Mouse (Mus musculus): ENCODE data around the gene Glipr2. TPM values are rescaled to one million over a fixed set of nuclear protein-coding genes. Genes with fewer than 3 reads are reported as not detected.

Glipr2 gene
- total and polyA plus RNA-seq, 3 experiments: 60.3 to 146 (median 62.8) TPM

DNA sequence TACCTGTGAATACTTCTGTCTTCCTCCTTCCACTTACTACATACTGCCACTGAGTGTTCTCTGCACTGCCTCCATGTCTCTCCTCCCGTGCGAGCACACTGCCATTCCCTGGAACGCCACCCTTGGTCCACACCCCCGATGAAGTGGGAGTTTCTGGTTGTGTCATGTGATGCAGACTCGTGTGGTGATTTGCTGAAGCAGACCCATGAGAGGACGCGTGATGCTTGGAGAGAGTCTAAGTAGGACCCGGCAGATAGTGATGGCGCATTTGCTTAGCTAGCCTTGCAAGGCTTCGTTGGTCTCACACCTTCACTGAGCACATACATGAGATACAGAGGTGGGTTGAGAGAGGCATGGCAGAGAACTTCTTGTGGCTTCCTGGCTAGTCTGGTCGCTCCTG, 35.9 kb downstream of the Glipr2 start:
- Histone ChIP-seq H3K27me3 (replicated peaks) (no peaks in the 10 kb centered on the region), H3K4me1 (ENCODE audit: control insufficient read depth in 1 of 2, insufficient read depth in 2 of 2) (no peaks in the 10 kb centered on the region), H3K4me2 (ENCODE audit: insufficient read depth, low read depth, poor library complexity, severe bottlenecking) (no peak overlapping the region), H3K79me2 (replicated peaks; ENCODE audit: control insufficient read depth, extremely low read depth, insufficient read depth, poor library complexity, severe bottlenecking) (no peaks in the 10 kb centered on the region), H3K9ac (ENCODE audit: insufficient read depth, low read depth) (no peak overlapping the region), H3K9me3 (replicated peaks; ENCODE audit: low read length) (no peaks in the 10 kb centered on the region), H3K27ac (ENCODE audit: insufficient read depth, low read depth) (no peak overlapping the region), H3K4me3 (replicated peaks in 1 of 3; ENCODE audit: low read depth in 2 of 3, low read length in 2 of 3, poor library complexity in 1 of 3) (no peak overlapping the region), H3K36me3 (replicated peaks in 1 of 2; ENCODE audit: control insufficient read depth in 1 of 2, insufficient read depth in 1 of 2, low read length in 1 of 2) (no peaks in the 10 kb centered on the region)
- TF ChIP-seq ZC3H11A (IDR thresholded peaks at IDR 0.05; ENCODE audit: low read depth, low read length) (no peak), ZNF384 (IDR thresholded peaks at IDR 0.05; ENCODE audit: low read depth, low read length) (no peak), NELFE (IDR thresholded peaks at IDR 0.05; ENCODE audit: low read depth, low read length) (no peak), E2F4 (IDR thresholded peaks at IDR 0.05; ENCODE audit: insufficient replicate concordance, low read depth, low read length) (no peak), SMC3 (IDR thresholded peaks at IDR 0.05; ENCODE audit: low read depth, low read length) (no peak), TBP (conservative IDR thresholded peaks at IDR 0.05; ENCODE audit: low read depth, low read length) (no peak), MAZ (IDR thresholded peaks at IDR 0.05; ENCODE audit: low read depth, low read length) (no peak), IRF4 (IDR thresholded peaks at IDR 0.05; ENCODE audit: low read depth, low read length) (no peak), CHD1 (IDR thresholded peaks at IDR 0.05; ENCODE audit: low read depth, low read length) (no peak), KAT2A (IDR thresholded peaks at IDR 0.05; ENCODE audit: insufficient replicate concordance, low read length) (no peak), HCFC1 (IDR thresholded peaks at IDR 0.05; ENCODE audit: low read depth, low read length) (no peak)
- in situ Hi-C loops (cut with MboI; ENCODE audit: low pct_ligation_motif_present, low pct_unique_long_range_greater_than_20kb, low sequenced_read_pairs) (loop anchor here (25.0 kb wide), 1 partner anchor 256 kb away; the partner anchor contains the start of genes Hrct1 and Spaar), dilution Hi-C loops (cut with MboI; ENCODE audit: extremely low pct_ligation_motif_present, extremely low pct_unique_long_range_greater_than_20kb, low sequenced_read_pairs) (no loop called here)
- DNase-seq (ENCODE audit: extremely low read depth): no peak

DNA sequence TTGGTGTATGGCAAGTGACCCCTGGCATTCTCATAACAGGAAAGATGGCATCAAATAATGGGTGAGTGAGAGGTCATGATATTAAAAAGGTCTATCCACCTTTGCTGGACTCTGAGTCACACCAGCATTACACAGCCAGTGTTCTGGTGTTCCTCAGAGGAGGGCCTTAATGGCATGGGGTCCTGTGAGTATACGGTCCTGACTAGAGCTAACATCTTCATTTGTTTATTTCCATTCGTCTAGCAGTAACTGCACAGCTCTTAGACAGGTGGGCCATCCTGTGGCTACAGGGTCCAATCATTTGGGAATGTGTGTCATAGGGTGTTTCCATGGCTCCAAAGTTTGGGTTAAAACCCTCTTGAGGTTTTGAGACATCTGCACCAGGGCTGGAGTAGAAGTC, 37.1 kb downstream of the Glipr2 start:
- Histone ChIP-seq H3K4me1 (ENCODE audit: control insufficient read depth in 1 of 2, insufficient read depth in 2 of 2) (no peaks in the 10 kb centered on the region), H3K27me3 (replicated peaks) (no peaks in the 10 kb centered on the region), H3K4me2 (ENCODE audit: insufficient read depth, low read depth, poor library complexity, severe bottlenecking) (no peak overlapping the region), H3K4me3 (replicated peaks in 1 of 3; ENCODE audit: low read depth in 2 of 3, low read length in 2 of 3, poor library complexity in 1 of 3) (no peak overlapping the region), H3K9me3 (replicated peaks; ENCODE audit: low read length) (peaks cover 3% of the 10 kb centered on the region), H3K27ac (ENCODE audit: insufficient read depth, low read depth) (no peak overlapping the region), H3K9ac (ENCODE audit: insufficient read depth, low read depth) (no peak overlapping the region), H3K36me3 (replicated peaks in 1 of 2; ENCODE audit: control insufficient read depth in 1 of 2, insufficient read depth in 1 of 2, low read length in 1 of 2) (no peaks in the 10 kb centered on the region), H3K79me2 (replicated peaks; ENCODE audit: control insufficient read depth, extremely low read depth, insufficient read depth, poor library complexity, severe bottlenecking) (no peaks in the 10 kb centered on the region)
- no peak for TF ChIP-seq CTCF (conservative IDR thresholded peaks at IDR 0.05 in 1 of 2, IDR thresholded peaks at IDR 0.05 in 1 of 2; ENCODE audit: low read depth in 2 of 2, low read length in 2 of 2)
- TF ChIP-seq E2F4 (IDR thresholded peaks at IDR 0.05; ENCODE audit: insufficient replicate concordance, low read depth, low read length): no peak
- no peak for TF ChIP-seq PAX5 (IDR thresholded peaks at IDR 0.05; ENCODE audit: low read length)
- no peak for TF ChIP-seq USF2 (conservative IDR thresholded peaks at IDR 0.05; ENCODE audit: low read depth, low read length)
- no peak for DNase-seq (ENCODE audit: extremely low read depth)
- dilution Hi-C loops (cut with MboI; ENCODE audit: extremely low pct_ligation_motif_present, extremely low pct_unique_long_range_greater_than_20kb, low sequenced_read_pairs): no loop called here
- in situ Hi-C loops (cut with MboI; ENCODE audit: low pct_ligation_motif_present, low pct_unique_long_range_greater_than_20kb, low sequenced_read_pairs): loop anchor here (25.0 kb wide), 1 partner anchor 257 kb away; the partner anchor contains the start of genes Hrct1 and Spaar

GRCm38 (mm10) chr4:44003622-44004021, 46.4 kb downstream of the Glipr2 start:
- Histone ChIP-seq H3K79me2 (replicated peaks; ENCODE audit: control insufficient read depth, extremely low read depth, insufficient read depth, poor library complexity, severe bottlenecking) (no peaks in the 10 kb centered on the region), H3K9me3 (replicated peaks; ENCODE audit: low read length) (peaks cover 3% of the 10 kb centered on the region), H3K9ac (ENCODE audit: insufficient read depth, low read depth) (peak overlapping the region; percentile 37), H3K4me3 (replicated peaks in 1 of 3; ENCODE audit: low read depth in 2 of 3, low read length in 2 of 3, poor library complexity in 1 of 3) (peak overlapping the region; percentile 55 to 59 (median 56)), H3K27ac (ENCODE audit: insufficient read depth, low read depth) (no peak overlapping the region), H3K4me1 (ENCODE audit: control insufficient read depth in 1 of 2, insufficient read depth in 2 of 2) (peaks cover 0 to 13% of the 10 kb centered on the region in 2 experiments; a peak in 2 of 4 replicates), H3K27me3 (replicated peaks) (no peaks in the 10 kb centered on the region), H3K36me3 (replicated peaks in 1 of 2; ENCODE audit: control insufficient read depth in 1 of 2, insufficient read depth in 1 of 2, low read length in 1 of 2) (peaks cover 0 to 14% of the 10 kb centered on the region in 2 experiments), H3K4me2 (ENCODE audit: insufficient read depth, low read depth, poor library complexity, severe bottlenecking) (peak overlapping the region; percentile 61; the same call in 1 of the 2 replicates)
- dilution Hi-C loops (cut with MboI; ENCODE audit: extremely low pct_ligation_motif_present, extremely low pct_unique_long_range_greater_than_20kb, low sequenced_read_pairs) (no loop called here), in situ Hi-C loops (cut with MboI; ENCODE audit: low pct_ligation_motif_present, low pct_unique_long_range_greater_than_20kb, low sequenced_read_pairs) (no loop called here)
- peak; percentile 70 for DNase-seq (ENCODE audit: extremely low read depth)
- TF ChIP-seq RAD21 (IDR thresholded peaks at IDR 0.05; ENCODE audit: low read depth, low read length) (no peak), SMC3 (IDR thresholded peaks at IDR 0.05; ENCODE audit: low read depth, low read length) (no peak), BHLHE40 (IDR thresholded peaks at IDR 0.05; ENCODE audit: low read depth, low read length) (peak; percentile 78), ETS1 (conservative IDR thresholded peaks at IDR 0.05; ENCODE audit: low read depth, low read length) (peak; percentile 29; the same call in 1 of the 2 replicates), MEF2A (IDR thresholded peaks at IDR 0.05; ENCODE audit: borderline replicate concordance, low read depth, low read length) (no peak), IRF4 (IDR thresholded peaks at IDR 0.05; ENCODE audit: low read depth, low read length) (no peak), MAZ (IDR thresholded peaks at IDR 0.05; ENCODE audit: low read depth, low read length) (no peak), ZNF384 (IDR thresholded peaks at IDR 0.05; ENCODE audit: low read depth, low read length) (peak; percentile 59; the same call in 1 of the 2 replicates), MAFK (IDR thresholded peaks at IDR 0.05; ENCODE audit: insufficient replicate concordance, low read length) (no peak), MYC (IDR thresholded peaks at IDR 0.05; ENCODE audit: low read depth, low read length) (peak; percentile 92), USF1 (IDR thresholded peaks at IDR 0.05; ENCODE audit: low read depth, low read length) (peak; percentile 67), POLR2A (IDR thresholded peaks at IDR 0.05; ENCODE audit: low read depth, low read length) (peak; percentile 83), CHD1 (IDR thresholded peaks at IDR 0.05; ENCODE audit: low read depth, low read length) (no peak), TCF12 (IDR thresholded peaks at IDR 0.05; ENCODE audit: low read depth, low read length) (0 out of 2 replicates have a peak, but pooled peaks have one; percentile 38), MAX (IDR thresholded peaks at IDR 0.05; ENCODE audit: low read length) (peak; percentile 93), SIN3A (IDR thresholded peaks at IDR 0.05; ENCODE audit: low read length) (peak; percentile 83), NELFE (IDR thresholded peaks at IDR 0.05; ENCODE audit: low read depth, low read length) (peak; percentile 84)

Measured in CH12.LX (cell line).